Mouse (Mus musculus) erythroblast, embryonic 14.5 days (primary cell): ENCODE data around the gene H2al2a. TPM values are rescaled to one million over a fixed set of nuclear protein-coding genes. Genes with fewer than 3 reads are reported as not detected.

Experiments
- H3K27me3 ChIP-seq: 2 replicates; pipeline ENCODE4 v1.6.1; 2012; ENCODE audit warnings: inconsistent platforms; ENCODE audit not compliant: control insufficient read depth
- H3K36me3 ChIP-seq: 2 replicates; pipeline ENCODE4 v1.6.1; 2012; ENCODE audit warnings: mild to moderate bottlenecking, inconsistent platforms; ENCODE audit not compliant: control insufficient read depth
- H3K4me1 ChIP-seq: 2 replicates; pipeline ENCODE4 v1.6.1; 2012; ENCODE audit warnings: inconsistent platforms; ENCODE audit not compliant: control insufficient read depth
- H3K4me3 ChIP-seq: replicated peaks from 2 replicates; pipeline ENCODE3; 2012; ENCODE audit warnings: moderate library complexity, mild to moderate bottlenecking, inconsistent platforms
- H3K9me3 ChIP-seq: 2 replicates; pipeline ENCODE4 v1.6.1; 2012; ENCODE audit warnings: low read length, inconsistent platforms, mixed read lengths; ENCODE audit not compliant: control insufficient read depth
- GATA1 ChIP-seq: IDR thresholded peaks from 2 replicates; pipeline ENCODE4 v1.6.1; 2012; ENCODE audit warnings: low read length, inconsistent platforms, mixed read lengths
- TAL1 ChIP-seq: IDR thresholded peaks from 3 replicates; pipeline ENCODE4 v1.6.1; 2012; ENCODE audit warnings: low read length, inconsistent platforms, mixed read lengths
- polyA plus RNA-seq: library from polyadenylated mRNA; stranded (reverse); fragments of >175 nt; gene quantifications from 2 replicates; pipeline ENCODE4 v1.2.3, GENCODE M21; 2012

H2al2a gene
- polyA plus RNA-seq, 1 experiment: not detected

DNA sequence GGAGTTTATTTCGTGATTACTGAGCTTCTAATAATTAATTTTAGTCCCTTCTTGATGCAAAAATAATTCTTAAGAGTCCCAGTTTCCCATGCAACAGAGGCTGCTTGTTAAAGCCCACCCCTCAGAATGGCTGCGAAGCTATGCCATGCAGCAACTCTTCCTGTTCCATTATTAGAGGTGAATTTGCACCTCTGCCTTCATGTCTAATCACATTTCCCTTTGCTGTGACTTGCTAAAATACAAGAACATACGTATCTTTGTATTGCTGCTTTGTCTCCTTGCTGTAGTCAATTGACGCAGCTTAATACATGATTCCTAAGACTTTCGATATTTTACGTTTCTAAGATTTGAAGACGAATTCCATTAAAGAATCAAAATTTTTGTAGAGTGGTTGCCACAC is 32.9 kb upstream of the H2al2a start:
- Histone ChIP-seq H3K4me1 (peaks cover 33% of the 10 kb centered on the region), H3K4me3 (no peak overlapping the region), H3K27me3 (peaks cover 100% of the 10 kb centered on the region), H3K9me3 (peaks cover 12% of the 10 kb centered on the region; the same call in 1 of the 2 replicates), H3K36me3 (no peaks in the 10 kb centered on the region)
- no peak for TF ChIP-seq TAL1
- no peak for TF ChIP-seq GATA1

DNA sequence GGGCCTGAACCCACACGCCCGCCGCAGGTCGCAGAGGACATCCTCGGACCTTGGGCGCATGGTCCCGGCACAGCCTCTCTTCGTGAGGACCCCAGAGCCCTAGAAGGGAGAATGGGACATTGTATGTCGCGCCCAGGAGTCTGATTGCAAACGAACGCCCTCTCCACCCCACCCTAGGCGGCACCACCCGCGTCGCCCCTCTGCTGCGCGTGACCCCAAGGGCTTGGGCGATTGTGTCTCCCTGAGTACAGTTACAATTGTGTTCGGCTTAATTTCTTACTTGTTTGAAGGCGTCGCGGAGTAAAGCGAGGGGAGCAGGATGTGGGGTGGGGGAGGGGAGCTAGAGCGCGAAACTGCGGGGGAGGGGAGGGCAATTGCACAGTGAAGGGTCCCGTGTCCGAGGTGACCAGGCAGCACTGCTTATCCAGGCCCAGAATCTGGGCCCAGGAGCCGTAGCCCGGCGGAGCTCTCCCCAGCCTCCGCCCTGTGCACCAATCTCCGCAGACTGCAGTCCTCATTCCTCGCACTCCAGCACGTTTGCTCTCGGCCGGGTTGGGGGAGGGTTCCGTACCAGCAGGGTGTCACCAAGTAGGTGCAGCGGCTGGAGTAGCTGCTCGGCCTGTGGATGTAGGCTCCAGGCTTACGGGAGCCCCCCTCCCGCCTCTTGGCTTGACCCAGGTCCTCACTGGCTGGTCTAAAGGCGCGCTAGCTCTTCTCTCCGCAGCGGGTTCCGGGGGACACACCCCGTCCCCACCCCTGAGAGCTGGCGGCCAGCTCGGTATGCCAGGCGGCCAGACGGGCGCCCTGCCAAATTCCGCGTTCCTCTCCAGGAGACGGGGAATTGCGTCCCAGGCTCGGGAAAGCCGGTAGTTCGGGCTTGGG is 31.6 kb upstream of the H2al2a start:
- TF ChIP-seq TAL1 (no peak), GATA1 (no peak)
- Histone ChIP-seq H3K4me1 (peaks cover 33% of the 10 kb centered on the region), H3K27me3 (peaks cover 100% of the 10 kb centered on the region)

DNA sequence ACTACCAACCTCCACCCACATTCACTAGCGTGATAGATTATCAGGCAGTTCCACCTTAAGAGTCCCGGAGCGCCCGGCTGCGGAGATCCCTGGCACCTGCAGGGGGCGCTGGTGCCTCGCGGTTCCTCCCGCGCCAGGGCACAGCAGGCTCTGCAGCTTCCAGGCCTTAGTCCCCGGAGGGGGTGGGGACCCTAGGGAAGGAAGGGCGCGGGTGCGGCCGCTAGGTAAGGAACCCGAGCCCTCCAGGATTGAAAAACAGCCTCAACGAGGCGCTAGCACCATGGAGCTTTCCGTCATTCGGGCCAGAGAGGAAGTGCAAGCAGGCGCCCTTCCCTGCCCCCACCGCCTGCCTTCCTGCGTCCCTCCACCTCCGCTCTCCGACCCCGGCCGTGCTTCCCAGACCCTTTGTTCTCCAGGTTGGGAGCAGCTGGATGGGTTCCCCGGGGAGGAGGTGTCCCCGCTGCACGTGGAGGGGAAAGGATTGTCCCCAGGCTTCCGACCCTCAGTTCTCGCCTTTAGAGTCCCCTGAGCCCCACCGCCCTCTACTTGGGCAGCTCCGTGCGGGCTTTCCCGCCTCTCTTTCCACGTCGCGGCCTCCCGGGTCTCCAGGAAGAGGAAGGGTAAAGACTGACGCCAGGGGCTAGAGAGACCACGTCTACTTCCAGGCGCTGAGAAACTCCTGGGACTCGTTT is 30.8 kb upstream of the H2al2a start:
- Histone ChIP-seq H3K4me3 (peak overlapping the region; percentile 65), H3K27me3 (peaks cover 95% of the 10 kb centered on the region), H3K36me3 (no peaks in the 10 kb centered on the region), H3K4me1 (peaks cover 33% of the 10 kb centered on the region), H3K9me3 (peaks cover 12% of the 10 kb centered on the region; the same call in 1 of the 2 replicates)
- TF ChIP-seq GATA1 (no peak), TAL1 (no peak)

More for the DNA sequence above, 31.6 kb upstream of the H2al2a start:
- peaks cover 12% of the 10 kb centered on the region; the same call in 1 of the 2 replicates for H3K9me3 ChIP-seq
- peak overlapping the region; percentile 65 for H3K4me3 ChIP-seq
- no peaks in the 10 kb centered on the region for H3K36me3 ChIP-seq

DNA sequence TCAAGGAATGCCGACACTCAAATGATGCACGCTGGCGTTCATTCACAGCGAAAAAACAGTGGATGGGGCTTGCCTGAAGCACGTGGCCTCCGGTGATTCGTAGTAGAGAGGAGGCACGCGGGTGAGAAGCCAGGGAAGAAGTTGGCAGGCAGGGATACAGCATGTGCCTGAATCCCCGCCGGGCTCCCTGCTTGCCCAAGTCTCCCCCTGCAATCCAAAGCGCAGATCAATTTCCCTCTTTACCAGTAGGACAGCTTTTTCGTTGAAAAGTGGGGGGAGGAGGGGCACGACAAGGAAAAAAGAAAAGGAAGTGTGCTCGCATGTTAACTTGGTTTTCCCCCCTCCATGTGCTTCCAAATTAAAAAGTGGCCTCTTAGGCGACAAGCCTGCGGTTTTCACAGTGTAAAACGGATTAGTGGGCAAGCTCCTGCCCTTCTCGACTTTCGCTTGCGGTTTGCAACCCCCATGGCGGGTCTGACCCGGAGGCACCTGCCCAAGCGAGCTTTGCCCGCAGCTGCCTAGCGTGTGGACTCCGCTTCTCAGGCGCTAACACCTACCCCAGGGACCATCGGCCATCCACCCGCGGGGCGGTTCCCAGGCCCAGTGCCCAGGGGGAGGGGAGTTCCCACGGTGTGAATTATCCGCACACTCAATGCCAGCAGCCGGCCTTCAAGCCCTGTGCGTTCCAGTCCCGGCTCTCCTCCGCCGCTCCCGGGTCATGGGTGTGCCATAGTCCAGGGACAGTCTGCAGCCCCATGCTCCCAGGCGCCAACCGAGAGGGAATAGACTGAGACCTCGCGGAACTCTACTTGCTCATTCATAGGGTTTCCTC is 29.6 kb upstream of the H2al2a start:
- no peak for TF ChIP-seq GATA1
- no peak for TF ChIP-seq TAL1
- Histone ChIP-seq H3K4me3 (peak overlapping the region; percentile 65), H3K4me1 (peaks cover 33% of the 10 kb centered on the region), H3K27me3 (peaks cover 83% of the 10 kb centered on the region), H3K9me3 (peaks cover 10% of the 10 kb centered on the region; the same call in 1 of the 2 replicates), H3K36me3 (no peaks in the 10 kb centered on the region)

DNA sequence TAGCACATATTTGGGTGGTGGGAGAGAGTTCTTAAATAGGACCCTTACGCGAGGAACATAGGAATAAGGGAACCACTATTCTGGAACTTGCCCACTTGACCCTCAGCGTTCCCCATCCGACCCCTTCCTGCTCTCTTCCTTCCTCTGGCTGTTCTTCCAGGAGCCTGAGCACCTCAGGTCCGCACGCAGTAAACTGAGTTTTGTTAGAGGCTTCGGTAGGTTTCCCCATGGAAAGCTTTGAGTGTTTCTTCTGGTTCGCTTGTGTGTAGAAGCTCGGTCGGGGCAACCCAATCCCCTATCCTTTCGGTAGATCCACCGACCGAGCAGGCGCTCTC is 29.0 kb upstream of the H2al2a start:
- Histone ChIP-seq H3K27me3 (peaks cover 77% of the 10 kb centered on the region), H3K9me3 (peaks cover 10% of the 10 kb centered on the region; the same call in 1 of the 2 replicates), H3K4me3 (peak overlapping the region; percentile 65), H3K36me3 (no peaks in the 10 kb centered on the region), H3K4me1 (peaks cover 33% of the 10 kb centered on the region)
- TF ChIP-seq GATA1 (no peak), TAL1 (no peak)

DNA sequence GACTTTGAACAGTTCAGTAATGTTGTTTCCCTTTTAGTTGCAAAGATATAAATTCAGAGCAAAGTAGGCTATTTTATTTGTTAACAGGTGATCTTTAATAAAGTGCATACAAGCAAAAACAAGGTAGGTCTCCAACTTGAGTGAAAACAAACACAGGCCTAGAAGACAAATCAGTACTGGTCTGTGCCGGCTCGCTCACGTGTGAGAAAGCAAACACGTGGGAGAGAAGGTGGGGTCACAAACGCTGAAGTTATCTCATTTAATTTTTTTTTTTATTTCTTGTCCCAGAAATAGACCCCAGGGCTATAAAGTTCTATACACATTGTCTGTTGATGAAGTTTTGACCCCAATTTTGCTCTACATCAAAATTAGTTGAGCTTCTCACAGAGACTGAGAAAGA is 28.4 kb upstream of the H2al2a start:
- H3K4me3 ChIP-seq: no peak overlapping the region
- peaks cover 71% of the 10 kb centered on the region for H3K27me3 ChIP-seq
- H3K4me1 ChIP-seq: peaks cover 33% of the 10 kb centered on the region
- peaks cover 10% of the 10 kb centered on the region; the same call in 1 of the 2 replicates for H3K9me3 ChIP-seq
- no peaks in the 10 kb centered on the region for H3K36me3 ChIP-seq
- TF ChIP-seq TAL1 (no peak), GATA1 (no peak)

DNA sequence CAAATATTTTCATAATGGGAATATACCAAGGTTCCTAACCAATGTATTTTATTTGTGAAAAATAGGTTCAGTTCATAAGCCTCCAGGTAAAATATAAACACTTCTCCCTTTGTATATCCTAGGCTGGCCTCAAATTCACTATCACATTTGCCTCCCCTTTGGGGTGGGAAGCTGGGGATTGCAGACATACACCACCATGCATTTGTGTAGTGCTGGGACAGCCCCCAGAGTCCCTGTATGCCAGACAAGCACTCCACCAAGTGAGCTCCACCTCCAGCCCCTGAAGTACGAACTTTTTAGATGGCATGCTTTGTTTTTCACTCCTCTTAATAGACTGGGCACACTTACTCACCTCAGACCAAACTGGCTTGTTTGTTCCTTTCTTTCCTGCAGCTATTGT is 26.1 kb upstream of the H2al2a start:
- peaks cover 6% of the 10 kb centered on the region; the same call in 1 of the 2 replicates for H3K9me3 ChIP-seq
- no peak overlapping the region for H3K4me3 ChIP-seq
- H3K4me1 ChIP-seq: peaks cover 22% of the 10 kb centered on the region
- no peaks in the 10 kb centered on the region for H3K36me3 ChIP-seq
- peaks cover 48% of the 10 kb centered on the region for H3K27me3 ChIP-seq
- no peak for TF ChIP-seq GATA1
- no peak for TF ChIP-seq TAL1

DNA sequence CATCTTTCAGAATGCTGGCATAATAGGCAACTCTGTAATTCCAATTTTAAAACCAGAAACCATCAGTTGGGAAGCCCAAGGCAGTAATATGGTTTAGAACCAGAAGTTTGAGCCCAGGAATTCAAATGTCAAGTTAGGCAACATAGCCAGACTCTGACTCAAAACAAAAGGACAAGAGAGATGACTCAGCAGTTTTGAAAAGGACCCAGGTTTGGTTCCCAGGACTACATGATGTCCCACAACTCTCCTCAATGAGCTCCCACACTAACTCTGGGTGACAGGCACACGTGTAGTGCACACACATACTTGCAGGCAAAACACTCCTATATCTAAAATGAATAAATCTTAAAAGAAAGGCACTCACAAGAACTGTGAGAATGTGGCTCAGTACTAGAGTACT is 22.4 kb upstream of the H2al2a start:
- Histone ChIP-seq H3K9me3 (no peaks in the 10 kb centered on the region), H3K4me3 (no peak overlapping the region), H3K27me3 (peaks cover 11% of the 10 kb centered on the region), H3K36me3 (no peaks in the 10 kb centered on the region), H3K4me1 (no peaks in the 10 kb centered on the region)
- TF ChIP-seq TAL1 (no peak), GATA1 (no peak)
